Comparison of ENCODE assay signal across 10 mouse cellular contexts in genomic region chr7:63907778-63908495, GRCm38 (mm10). TPM values are rescaled to one million over a fixed set of nuclear protein-coding genes. Genes with fewer than 3 reads are reported as not detected.
DNase-seq lines count a peak whose midpoint lies in the region; ATAC-seq and TF ChIP-seq lines count a peak whose summit lies in the region.
"Had no signal": no experiment of that assay in that cellular context is flagged by ENCODE, and none has a peak within 500 bp of the region (broad histone marks: within the 10 kb centered on the region; RNA-seq: fewer than 3 reads in every experiment).

No protein-coding gene starts in this region.

- no peak overlapping the region for H3K9ac ChIP-seq in lung, embryonic 14.5 days
- H3K9ac ChIP-seq in hindbrain, embryonic 13.5 days: no peak overlapping the region
- H3K9ac ChIP-seq in midbrain, postnatal 0 days (replicated peaks; ENCODE audit: low read length, poor library complexity, severe bottlenecking): no peak overlapping the region

- 81% methylated on average over 5 of the region's 5 CpGs for WGBS in lung, embryonic 14.5 days
- WGBS in hindbrain, embryonic 13.5 days: 76% methylated on average over 5 of the region's 5 CpGs
- WGBS in midbrain, postnatal 0 days: 76% methylated on average over 5 of the region's 5 CpGs

- 0 out of 2 replicates have a peak overlapping the region, but pooled peaks have one; percentile 13 for H3K27ac ChIP-seq in lung, embryonic 14.5 days (ENCODE audit: low read depth)
- H3K27ac ChIP-seq in hindbrain, embryonic 13.5 days: peak overlapping the region; percentile 66
- H3K27ac ChIP-seq in midbrain, postnatal 0 days (ENCODE audit: low read depth, low read length): peak overlapping the region; percentile 58

- H3K9me3 ChIP-seq in lung, embryonic 14.5 days (ENCODE audit: low read depth, low read length): no peaks in the 10 kb centered on the region
- H3K9me3 ChIP-seq in hindbrain, embryonic 13.5 days: no peaks in the 10 kb centered on the region
- no peaks in the 10 kb centered on the region for H3K9me3 ChIP-seq in midbrain, postnatal 0 days (ENCODE audit: low read length)

- no peak for TF ChIP-seq CTCF in lung, embryonic 14.5 days (IDR thresholded peaks at IDR 0.05; ENCODE audit: low read depth)
- no peak for TF ChIP-seq CTCF in midbrain, postnatal 0 days (IDR thresholded peaks at IDR 0.05)

- no peaks in the 10 kb centered on the region for H3K36me3 ChIP-seq in lung, embryonic 14.5 days (ENCODE audit: insufficient read depth)
- no peaks in the 10 kb centered on the region for H3K36me3 ChIP-seq in hindbrain, embryonic 13.5 days
- no peaks in the 10 kb centered on the region for H3K36me3 ChIP-seq in midbrain, postnatal 0 days (ENCODE audit: insufficient read depth, low read length)

- peak; percentile 51; the same call in 1 of the 2 replicates for ATAC-seq in cerebellum, adult (ENCODE audit: insufficient number of reproducible peaks, low FRiP score, low TSS enrichment)
- ATAC-seq in lung, embryonic 14.5 days (ENCODE audit: insufficient read depth): no peak
- no peak for ATAC-seq in hindbrain, embryonic 13.5 days (ENCODE audit: low FRiP score)
- ATAC-seq in midbrain, postnatal 0 days (ENCODE audit: low FRiP score): no peak
- ATAC-seq: activated CD4-positive, CD25-positive, alpha-beta regulatory T cell, adult 4 months had no signal

- H3K4me1 ChIP-seq in lung, embryonic 14.5 days (ENCODE audit: insufficient read depth): peaks cover 30% of the 10 kb centered on the region
- H3K4me1 ChIP-seq in hindbrain, embryonic 13.5 days (replicated peaks): peaks cover 62% of the 10 kb centered on the region
- peaks cover 9% of the 10 kb centered on the region for H3K4me1 ChIP-seq in midbrain, postnatal 0 days (ENCODE audit: insufficient read depth, low read length)

- no peak overlapping the region for H3K4me3 ChIP-seq in lung, embryonic 14.5 days (ENCODE audit: low read depth, low read length)
- no peak overlapping the region for H3K4me3 ChIP-seq in hindbrain, embryonic 13.5 days
- no peak overlapping the region for H3K4me3 ChIP-seq in midbrain, postnatal 0 days (ENCODE audit: low read depth, low read length)

- H3K27me3 ChIP-seq in lung, embryonic 14.5 days (ENCODE audit: insufficient read depth, low read length): no peaks in the 10 kb centered on the region
- no peaks in the 10 kb centered on the region for H3K27me3 ChIP-seq in hindbrain, embryonic 13.5 days
- H3K27me3 ChIP-seq in midbrain, postnatal 0 days (ENCODE audit: insufficient read depth, low read length): no peaks in the 10 kb centered on the region

- DNase-seq in cerebellum, postnatal 14 days: no peak
- no peak for DNase-seq in lung, embryonic 14.5 days
- no peak for DNase-seq in lung, postnatal 25 days (ENCODE audit: low spot score)
- no peak for DNase-seq in midbrain, postnatal 0 days (ENCODE audit: low spot score)
- no peak for DNase-seq in adipocyte (ENCODE audit: low spot score)
- no peak for DNase-seq in layer of hippocampus, adult 11-12 months (ENCODE audit: low spot score)

- no peak overlapping the region for H3K4me2 ChIP-seq in lung, embryonic 14.5 days
- H3K4me2 ChIP-seq in hindbrain, embryonic 13.5 days: no peak overlapping the region
- no peak overlapping the region for H3K4me2 ChIP-seq in midbrain, postnatal 0 days (ENCODE audit: low read depth, low read length, poor library complexity, severe bottlenecking)

RNA-seq across cellular contexts. Expression of gene E030018B13Rik, which starts 8.7 kb away (rescaled TPM):
- polyA plus RNA-seq in lung, embryonic 14.5 days (2014; fragmentation: Nextera tagmentation; extraction: Ambion mirVana): 0.18 TPM in 1 of 2 replicates, not detected in the other
- polyA plus RNA-seq in hindbrain, embryonic 13.5 days (2015; fragmentation: Nextera tagmentation; extraction: Ambion mirVana): 0.19 TPM in 1 of 2 replicates, not detected in the other
- total RNA-seq in midbrain, postnatal 0 days (2014; rRNA removed): not detected in 2 replicates
- not detected in 2 replicates for polyA plus RNA-seq in midbrain, postnatal 0 days (2015; fragmentation: Nextera tagmentation; extraction: Ambion mirVana)
- total RNA-seq: granulocyte monocyte progenitor cell, adult 5-6 weeks had no signal

RNA-seq across cellular contexts. Expression of gene Klf13, which starts 30.8 kb away (rescaled TPM):
- polyA plus RNA-seq in lung, embryonic 14.5 days (2014; fragmentation: Nextera tagmentation; extraction: Ambion mirVana): 29.0 and 32.6 TPM in 2 replicates
- polyA plus RNA-seq in hindbrain, embryonic 13.5 days (2015; fragmentation: Nextera tagmentation; extraction: Ambion mirVana): 25.7 and 26.9 TPM in 2 replicates
- 26.6 and 26.7 TPM in 2 replicates for total RNA-seq in midbrain, postnatal 0 days (2014; rRNA removed)
- 19.7 and 21.5 TPM in 2 replicates for polyA plus RNA-seq in midbrain, postnatal 0 days (2015; fragmentation: Nextera tagmentation; extraction: Ambion mirVana)

Comparison
In these comparisons a context has a peak if more than half of its experiments do, and no peak if none do; other contexts are left out.
1. H3K27ac ChIP-seq: peak in every context shown above with its lines; median percentile 66 in hindbrain, embryonic 13.5 days; 58 in midbrain, postnatal 0 days; 13 in lung, embryonic 14.5 days.